Mouse (Mus musculus): ENCODE measurements around the gene Add2. TPM values are rescaled to one million over a fixed set of nuclear protein-coding genes. Genes with fewer than 3 reads are reported as not detected.
A peak's percentile ranks its signal among the peaks of the same experiment; 100 is the strongest.

Gene Add2
- total RNA-seq, 2 experiments from 2014 or later, result 199 to 218 TPM

GRCm38 (mm10) chr6:86040140-86040539 lies 11.7 kb downstream of the Add2 start:
- no peak for DNase-seq (ENCODE audit: low spot score in 2 of 2)

DNA sequence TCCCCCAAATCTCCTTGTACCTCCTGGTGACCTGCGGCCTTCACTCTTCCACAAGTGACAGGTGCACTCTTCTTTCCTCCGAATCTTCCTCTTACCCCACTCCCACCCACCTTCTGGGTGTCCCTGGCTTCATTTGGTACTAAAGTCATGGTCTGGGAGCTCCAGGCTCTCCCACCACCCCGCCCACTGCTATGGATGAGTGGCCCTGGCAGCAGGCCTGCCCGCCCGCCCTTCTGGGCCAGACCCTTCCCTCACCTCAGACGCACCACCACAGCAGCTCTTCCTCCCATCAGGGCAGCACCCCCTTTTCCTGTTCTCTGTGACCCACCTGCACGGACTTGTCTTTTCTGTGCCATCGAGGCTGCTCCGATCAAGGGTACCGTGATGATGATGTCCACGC lies 19.0 kb downstream of the Add2 start:
- no peak for DNase-seq (ENCODE audit: low spot score in 2 of 2)

GRCm38 (mm10) chr6:86048509-86048908 lies 20.0 kb downstream of the Add2 start:
- peak; percentile 86 to 91 for DNase-seq (ENCODE audit: low spot score in 2 of 2)

GRCm38 (mm10) chr6:86050586-86051268 lies 22.2 kb downstream of the Add2 start:
- no peak for DNase-seq (ENCODE audit: low spot score in 2 of 2)

GRCm38 (mm10) chr6:86052032-86052459 lies 23.6 kb downstream of the Add2 start:
- DNase-seq (ENCODE audit: low spot score in 2 of 2), result no peak

DNA sequence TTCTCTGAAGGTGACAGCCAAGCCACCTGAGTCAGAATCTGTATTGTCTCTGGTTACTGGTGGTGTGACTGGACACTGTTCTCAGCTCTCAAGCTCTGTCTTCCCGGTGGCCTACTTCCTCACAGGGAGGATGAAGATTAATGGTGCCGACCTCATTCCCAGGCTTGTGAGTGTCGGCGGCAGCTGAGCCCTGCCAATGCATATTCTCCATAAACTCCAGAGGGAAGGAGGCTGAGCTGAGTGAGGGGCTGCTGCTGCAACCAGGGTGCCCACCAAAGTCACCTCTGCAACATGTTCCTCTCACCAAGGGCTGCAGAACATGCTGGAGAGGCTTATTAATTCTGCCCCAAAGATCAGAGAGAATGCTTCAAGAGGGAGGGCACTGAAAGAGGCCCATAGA lies 24.1 kb downstream of the Add2 start:
- no peak for DNase-seq (ENCODE audit: low spot score in 2 of 2)

DNA sequence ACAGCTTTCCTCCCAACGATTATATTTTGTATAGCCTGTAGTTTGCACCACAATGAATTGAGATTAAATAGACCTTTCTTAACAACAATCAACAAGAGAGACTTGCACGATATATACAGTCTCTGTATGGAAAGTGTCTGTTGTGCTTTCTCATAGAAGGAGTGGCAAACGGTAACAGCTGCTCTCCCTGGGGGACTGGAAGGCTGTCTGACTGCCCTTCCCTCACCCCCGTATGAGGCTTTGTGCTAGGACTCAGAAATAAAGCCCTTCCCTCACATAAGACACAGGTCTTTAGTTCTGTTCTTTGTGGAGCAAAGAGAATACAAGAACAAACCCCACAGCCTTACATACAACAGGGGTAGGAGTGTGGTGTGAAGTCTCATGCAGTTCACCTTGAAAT lies 24.6 kb downstream of the Add2 start:
- DNase-seq (ENCODE audit: low spot score in 2 of 2), result no peak

- DNase-seq (ENCODE audit: low spot score in 2 of 2), result no peak
Measured at GRCm38 (mm10) chr6:86053594-86053993, 25.1 kb downstream of the Add2 start.

GRCm38 (mm10) chr6:86058475-86058874 lies 30.0 kb downstream of the Add2 start:
- no peak for DNase-seq (ENCODE audit: low spot score in 2 of 2)

DNA sequence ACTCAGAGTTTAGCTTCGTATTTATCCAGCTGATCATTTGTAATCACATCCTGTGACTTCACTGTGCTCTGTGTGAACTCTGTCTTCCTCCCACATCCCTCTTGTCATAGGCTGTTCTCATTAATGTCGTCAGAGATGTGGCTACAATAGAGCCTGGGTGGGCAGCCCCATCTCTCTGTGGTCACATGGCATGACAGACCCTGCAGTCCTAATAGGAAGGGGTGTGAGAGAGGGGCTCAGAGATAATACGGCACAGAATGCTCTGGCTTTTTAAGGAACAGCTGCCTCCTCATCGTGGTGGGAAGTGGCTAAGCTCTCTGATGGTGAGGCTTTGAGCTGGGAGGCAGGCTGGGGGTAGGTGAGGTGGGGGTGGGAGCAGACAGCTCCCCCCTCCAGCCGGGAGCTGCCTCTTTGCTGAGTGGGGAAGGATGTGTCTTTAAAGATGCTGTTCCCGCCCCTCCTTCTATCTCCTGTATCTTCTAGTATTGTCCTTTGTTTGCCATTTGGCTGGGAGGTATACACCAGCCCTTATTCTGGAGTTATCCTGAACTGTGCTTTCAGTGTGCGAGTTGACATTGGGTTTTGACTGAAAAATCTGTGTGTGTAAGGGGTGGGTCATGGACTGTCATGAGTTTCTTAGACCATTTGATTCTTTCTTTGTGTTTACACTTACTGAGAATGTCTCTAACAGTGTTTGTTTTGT lies 30.8 kb downstream of the Add2 start:
- DNase-seq (ENCODE audit: low spot score in 2 of 2), result no peak

DNA sequence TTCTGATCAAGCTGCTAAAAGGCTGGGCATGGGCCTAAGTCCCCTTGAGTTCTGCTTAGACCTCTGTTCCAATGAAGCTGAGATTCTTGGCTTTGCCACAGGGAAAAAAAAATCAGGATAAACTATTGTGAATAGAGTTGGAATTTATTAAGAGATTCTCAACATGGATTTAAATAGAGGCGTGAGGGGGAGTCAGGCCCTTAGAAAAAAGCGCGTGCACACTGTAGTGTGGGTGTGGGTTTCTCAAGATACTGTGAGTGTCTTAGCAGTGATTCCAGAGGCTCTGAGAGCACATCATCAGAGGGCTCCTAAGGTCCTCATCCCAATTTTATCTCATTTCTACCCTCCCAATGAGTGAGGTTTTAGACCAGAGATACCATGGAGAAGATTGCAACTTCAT lies 31.7 kb downstream of the Add2 start:
- DNase-seq (ENCODE audit: low spot score in 2 of 2), result no peak

GRCm38 (mm10) chr6:86062226-86062625 lies 33.7 kb downstream of the Add2 start:
- DNase-seq (ENCODE audit: low spot score in 2 of 2), result no peak

- no peak for DNase-seq (ENCODE audit: low spot score in 2 of 2)
Measured at GRCm38 (mm10) chr6:86062684-86063083, 34.2 kb downstream of the Add2 start.

DNA sequence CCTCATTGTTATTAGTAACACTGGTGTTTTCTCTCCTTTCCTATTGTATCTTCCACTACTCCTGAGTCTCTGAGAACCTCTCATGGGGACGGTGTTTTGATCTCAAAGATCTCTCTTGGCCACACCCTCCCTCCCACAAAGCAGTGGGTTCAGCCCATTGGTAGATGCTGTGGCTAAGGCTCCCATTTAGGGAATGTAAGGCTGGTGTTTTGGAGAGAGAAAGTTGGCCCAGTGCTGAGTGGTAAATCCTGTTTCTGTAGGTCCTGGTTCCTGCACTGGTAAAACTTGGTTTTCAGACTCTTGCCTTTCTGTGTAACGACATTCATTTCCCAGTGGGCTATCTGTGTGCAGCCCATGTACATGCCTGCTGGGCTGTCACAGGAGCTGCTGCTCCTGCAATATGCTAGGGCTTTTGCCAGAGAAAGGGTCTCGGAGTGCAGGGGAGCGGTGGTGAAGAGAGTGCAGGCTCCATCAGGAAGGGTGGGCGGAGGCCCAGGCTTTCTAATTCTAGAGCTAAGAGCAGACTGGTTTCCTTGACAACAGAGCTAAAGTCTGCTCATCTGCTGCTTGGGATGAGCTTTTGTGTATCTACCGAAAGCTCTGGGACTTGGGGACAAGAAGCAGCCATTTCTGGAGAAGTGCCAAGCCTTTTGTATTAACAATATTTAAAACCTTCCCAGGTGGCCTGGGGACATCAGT lies 36.0 kb downstream of the Add2 start:
- peak; percentile 60 to 79 for DNase-seq (ENCODE audit: low spot score in 2 of 2)

- DNase-seq (ENCODE audit: low spot score in 2 of 2), result no peak
Measured at GRCm38 (mm10) chr6:86066727-86067126, 38.2 kb downstream of the Add2 start.

- no peak for DNase-seq (ENCODE audit: low spot score in 2 of 2)
Measured at GRCm38 (mm10) chr6:86067145-86067544, 38.7 kb downstream of the Add2 start.

DNA sequence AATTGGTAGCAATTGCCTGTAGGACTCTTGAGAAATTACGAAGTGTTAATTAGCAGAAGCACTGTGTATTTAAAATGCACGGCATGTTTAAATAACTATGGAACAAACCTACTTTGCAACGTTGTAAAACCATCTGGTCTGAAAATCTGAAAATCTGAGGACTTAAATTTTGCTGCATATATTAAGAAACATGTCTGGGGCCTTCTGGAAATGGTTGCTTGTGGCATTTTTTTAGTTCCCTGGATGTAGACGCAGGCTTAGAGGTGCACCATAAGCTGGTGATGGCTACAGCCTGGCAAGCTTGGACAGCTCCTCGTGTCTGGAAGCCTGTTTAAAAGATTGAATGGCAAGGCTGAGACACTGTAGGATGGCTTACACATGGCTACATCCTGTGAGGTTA lies 40.5 kb downstream of the Add2 start:
- DNase-seq (ENCODE audit: low spot score in 2 of 2), result no peak

- DNase-seq (ENCODE audit: low spot score in 2 of 2), result no peak
Measured at GRCm38 (mm10) chr6:86069856-86070255, 41.4 kb downstream of the Add2 start.

DNA sequence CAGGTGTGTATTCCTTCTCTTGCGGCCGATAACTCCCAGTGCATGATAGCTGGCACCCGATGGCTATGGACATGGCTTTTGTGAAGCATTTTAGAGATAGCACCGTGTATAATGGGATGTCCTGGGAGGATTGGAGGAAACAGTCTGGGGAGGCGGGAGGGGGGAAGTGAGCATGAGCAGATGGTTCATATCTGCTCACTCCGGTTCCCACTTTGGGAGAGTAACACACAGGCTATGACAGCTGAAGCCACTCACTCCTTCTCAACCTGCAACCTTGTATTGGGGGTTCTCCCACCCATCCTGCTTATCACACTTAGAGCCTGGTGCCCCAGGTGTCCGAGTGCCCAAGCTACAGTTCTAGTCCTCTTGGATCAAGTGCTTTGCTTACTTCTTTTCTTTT lies 41.8 kb downstream of the Add2 start:
- DNase-seq (ENCODE audit: low spot score in 2 of 2), result no peak

DNA sequence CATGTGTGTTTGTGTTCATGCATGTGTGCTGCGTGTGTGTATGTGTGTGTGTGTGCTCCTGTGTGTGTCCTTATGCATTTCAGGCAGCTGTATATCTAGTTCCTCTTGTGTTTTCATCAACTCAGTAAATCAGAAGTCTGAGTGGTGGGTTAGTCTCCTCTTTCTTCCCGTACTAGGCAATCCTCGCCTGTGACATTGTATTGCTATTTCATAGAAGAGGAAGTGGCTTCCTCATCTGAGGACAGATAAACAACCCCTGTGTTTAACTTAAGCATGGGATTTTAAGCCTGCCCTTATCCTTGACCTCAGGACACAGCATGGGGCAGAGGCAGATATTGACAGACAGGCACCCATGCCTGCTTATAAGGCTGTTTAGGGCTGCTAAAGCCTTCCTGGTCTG lies 45.4 kb downstream of the Add2 start:
- no peak for DNase-seq (ENCODE audit: low spot score in 2 of 2)

DNA sequence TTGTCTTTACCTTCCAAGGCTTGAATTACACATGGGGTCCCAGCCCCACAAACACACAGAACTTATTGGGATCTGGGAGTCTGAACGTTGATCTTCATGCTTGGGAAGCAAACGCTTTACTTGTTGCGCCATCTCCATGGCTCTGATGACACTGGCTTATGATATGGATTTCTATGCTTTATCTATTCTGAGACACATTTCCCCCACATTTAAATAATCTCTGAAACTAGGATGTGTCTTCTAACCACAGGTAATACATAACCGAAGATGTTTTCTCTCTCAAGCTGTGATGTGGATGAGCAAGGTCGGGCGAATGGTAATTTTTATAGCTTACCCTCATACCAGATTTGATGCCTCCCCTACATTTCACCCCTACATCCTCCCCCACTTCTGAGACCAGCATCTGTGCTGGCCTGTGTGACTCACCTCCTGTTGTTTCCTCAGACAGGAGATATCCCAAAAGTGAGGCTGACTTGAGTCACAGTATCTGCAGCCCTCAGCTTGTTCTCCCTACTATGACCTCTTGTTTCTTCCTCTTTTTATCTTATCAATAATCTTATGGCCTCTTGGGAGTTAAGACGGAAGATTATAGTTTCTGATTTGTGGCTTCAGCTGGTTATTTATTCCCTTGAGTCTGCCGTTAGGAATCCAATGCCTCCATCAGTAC lies 46.2 kb downstream of the Add2 start:
- DNase-seq (ENCODE audit: low spot score in 2 of 2), result no peak

DNA sequence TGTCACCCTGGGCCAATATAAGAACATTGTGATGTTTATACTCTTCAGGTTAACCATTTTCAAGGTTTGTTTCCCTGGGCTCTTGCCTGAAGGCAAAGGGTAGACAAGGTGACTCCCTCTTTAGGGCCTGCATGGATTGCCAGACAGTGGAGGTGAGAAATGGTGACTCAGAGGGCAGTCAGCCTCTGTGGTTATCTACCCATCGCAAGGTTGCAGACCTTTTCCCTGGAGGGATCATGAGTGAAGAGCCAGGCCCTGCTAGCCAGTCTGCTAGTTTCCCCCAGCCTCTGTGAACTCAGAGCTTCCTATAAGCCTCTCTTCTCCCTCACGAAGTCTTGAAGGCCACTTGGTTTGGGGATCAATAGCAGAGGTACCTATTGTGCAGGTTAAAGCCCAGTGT lies 48.0 kb downstream of the Add2 start:
- no peak for DNase-seq (ENCODE audit: low spot score in 2 of 2)

Measured in left cerebral cortex, adult 18-20 months (tissue).